Mouse (Mus musculus) erythroid progenitor cell, adult 5-6 weeks (primary cell): Measurements from ENCODE around the gene Dst. TPM values are rescaled to one million over a fixed set of nuclear protein-coding genes. Genes with fewer than 3 reads are reported as not detected.

Source experiments
- ATAC-seq: replicated peaks from 2 replicates; pipeline ENCODE4 v1.8.0; 2016; ENCODE audit warnings: moderate number of reproducible peaks, mild to moderate bottlenecking, moderate TSS enrichment, inconsistent platforms; ENCODE audit not compliant: poor library complexity, low FRiP score, severe bottlenecking
- total RNA-seq, 2 experiments: library from RNA; stranded (forward) in 1 of 2; stranded (reverse) in 1 of 2; fragments of 150-400 nt in 1 of 2; fragments of 186-747, 209-891 nt in 1 of 2; gene quantifications; 2 replicates each; pipeline versions ENCODE4 v1.2.3 to v1.2.4; 2015 to 2017; ENCODE audit warnings: low replicate concordance in 2 of 2

Gene Dst
- total RNA-seq, 2 experiments from 2014 or later = 1.7 TPM

DNA sequence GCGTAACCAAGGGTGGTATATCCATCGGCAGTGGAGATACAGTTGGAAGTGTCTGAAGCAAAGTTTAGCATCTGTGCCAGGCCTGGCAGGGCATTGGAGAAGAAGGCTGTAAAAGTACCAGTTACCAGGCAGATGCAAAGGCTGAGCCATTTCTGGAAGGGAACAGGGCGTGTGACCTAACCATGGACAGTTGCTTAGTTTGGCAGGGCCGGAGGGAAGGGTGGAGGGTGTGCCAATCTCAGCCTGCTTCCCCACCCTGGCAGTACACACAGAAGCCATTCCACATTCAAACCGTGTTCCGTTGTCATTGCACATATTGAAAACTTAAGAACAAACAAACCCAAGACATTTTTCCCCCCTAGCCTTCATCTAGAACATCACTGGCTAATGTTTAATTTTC is 212.0 kb downstream of the Dst start:
- ATAC-seq = no peak

GRCm38 (mm10) chr1:34120602-34121001 is 212.6 kb downstream of the Dst start:
- no peak for ATAC-seq

DNA sequence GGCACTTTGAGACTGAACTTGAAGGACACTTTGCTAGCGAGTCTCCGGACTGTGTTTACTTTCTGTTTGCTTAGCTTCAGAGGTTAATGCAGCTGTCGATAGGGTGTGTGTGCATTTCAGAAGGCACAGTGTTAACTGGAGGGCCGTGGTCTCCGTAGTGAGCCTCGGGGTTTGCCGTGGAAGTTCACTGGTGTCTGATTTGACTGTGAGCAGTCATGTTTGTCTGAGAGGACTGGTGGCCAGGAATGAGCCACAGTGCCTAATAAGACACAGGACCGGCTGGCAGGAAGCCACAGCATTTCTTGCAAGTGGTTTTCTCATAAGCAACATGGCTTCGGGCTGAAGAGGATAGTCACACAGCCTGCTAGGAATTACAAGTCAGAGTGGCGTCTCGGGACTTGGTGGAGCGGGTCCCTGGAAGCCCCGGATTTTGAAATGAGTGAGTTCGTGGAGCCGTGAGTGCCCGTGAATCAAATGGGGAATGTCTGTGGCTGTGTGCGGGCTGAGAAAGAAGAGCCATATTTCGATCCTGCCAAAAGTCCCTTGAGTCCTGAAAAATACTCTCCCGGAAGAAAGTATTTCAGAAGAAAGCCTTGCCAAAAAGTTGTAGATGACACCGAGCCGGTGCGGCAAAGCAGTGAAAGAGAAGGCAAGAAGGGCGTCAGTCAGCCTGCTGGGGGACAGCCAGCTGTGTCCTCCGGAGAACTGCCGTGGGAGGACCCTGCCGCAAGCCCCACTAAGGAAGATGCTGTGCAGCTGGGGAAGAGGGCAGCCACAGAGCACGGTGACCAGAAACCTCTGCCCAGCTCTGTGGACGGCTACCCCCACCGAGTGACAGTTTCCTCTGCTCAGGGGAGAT is 213.4 kb downstream of the Dst start:
- ATAC-seq = no peak

- ATAC-seq = no peak
These were observed 214.2 kb downstream of the Dst start for GRCm38 (mm10) chr1:34122198-34122597.

- ATAC-seq = no peak
These were observed 214.9 kb downstream of the Dst start for GRCm38 (mm10) chr1:34122905-34123304.

DNA sequence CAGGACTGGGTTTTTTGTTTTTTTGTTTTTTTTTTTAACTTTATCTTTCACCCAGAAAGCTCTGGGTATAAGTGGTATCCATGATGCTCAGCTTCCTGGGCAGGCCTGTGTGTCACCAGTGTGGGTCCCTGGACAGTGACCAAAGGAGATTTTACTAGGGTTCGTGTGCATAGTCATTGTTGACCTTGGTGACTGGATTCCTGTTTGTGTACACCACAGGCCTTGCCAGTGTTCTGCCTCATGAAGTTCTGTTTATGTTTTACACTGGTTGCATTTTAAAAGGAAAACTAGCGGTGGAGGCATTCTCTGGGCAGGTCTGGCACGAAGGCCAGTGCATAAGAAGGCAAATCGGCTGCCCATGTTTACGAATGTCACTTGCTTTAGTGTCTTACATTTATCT is 215.3 kb downstream of the Dst start:
- no peak for ATAC-seq

DNA sequence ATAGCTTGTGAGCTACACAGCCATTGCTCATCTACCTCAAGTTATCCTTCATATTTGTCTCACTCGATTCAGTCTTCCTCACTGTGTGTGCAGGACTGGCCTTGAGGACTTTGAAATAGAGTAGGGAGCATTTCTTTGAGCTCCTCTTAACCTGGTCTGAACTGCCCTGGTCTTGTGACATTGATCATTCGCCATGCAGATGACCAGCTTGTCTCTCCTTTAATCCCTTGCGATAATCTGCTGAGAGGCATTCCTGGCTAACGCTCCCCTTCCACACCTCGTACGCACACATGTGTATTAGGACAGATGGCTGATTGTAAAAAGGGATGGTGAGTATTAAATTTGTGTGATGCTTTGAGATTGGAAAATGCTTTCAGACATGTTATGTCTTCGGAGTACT is 216.4 kb downstream of the Dst start:
- no peak for ATAC-seq

DNA sequence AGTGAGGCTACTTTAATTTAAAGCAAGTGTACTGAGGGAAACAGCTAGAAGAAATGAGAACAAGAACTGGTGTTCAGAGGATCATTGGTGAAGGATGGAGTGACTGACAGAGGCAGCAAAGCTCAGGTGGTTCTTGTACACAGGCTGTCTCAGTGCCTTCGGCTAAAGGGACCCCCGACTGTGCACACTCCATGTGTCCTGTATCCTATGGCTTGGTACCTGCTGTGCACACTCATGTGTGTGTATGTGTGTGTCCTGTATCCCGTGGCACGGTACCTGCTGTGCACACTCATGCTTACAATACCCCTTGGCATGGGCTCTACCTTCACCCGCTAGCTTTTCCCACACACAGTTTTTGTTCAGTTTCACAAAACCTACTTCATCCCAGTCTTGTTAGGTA is 217.1 kb downstream of the Dst start:
- no peak for ATAC-seq

DNA sequence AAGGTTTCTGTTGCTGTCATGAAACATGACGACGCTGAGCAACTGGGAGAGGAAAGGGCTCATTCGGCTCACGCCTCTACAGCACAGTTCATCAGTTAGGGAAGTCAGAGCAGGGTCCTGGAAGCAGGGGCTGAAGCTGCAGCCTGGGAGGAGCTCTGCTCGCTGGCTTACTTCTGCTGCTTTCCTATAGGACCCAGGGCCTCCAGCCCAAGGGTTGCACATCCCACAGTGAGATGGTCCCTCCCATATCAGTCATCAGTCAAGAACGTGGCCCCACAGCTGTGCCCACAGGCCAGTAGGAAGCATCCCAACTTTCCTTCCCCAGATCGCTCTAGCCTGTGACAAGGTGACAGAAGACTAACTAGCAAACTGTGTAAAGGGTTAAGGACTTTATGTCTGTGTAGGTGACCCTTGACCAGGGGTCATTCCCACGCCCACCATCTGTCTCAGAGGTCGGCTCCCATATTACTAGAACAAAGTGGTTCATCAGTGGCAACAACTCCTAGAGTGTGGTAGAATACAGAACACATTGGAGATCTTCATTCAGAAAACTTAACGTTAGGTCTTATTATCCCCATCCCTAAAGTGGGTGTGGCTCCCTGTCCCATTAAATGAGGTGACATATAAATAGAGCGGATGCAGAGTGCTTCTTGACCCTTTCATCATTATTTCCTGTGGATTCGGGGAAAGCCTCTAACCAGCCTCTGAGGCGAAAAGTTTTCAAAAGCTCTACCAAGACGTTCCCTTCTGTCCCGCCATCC is 219.9 kb downstream of the Dst start:
- no peak for ATAC-seq

DNA sequence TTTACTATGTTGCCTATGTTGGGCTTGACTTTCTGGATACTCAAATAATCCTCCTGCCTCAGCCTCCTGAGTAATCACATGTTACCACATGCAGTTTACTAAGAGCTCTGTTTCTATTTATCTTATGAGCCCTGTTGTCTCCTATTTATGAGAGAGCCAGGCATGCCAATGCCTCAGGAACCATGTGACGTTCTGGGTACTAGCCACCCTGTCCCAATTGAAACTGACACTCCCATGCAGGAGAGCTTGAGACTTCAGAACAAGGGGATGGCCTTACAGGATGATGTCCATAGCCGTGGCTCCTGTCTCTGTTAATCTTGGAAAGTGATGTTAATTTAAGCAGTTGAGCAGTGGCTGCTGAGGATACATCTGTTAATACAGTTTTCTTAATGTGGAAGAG is 220.8 kb downstream of the Dst start:
- no peak for ATAC-seq

DNA sequence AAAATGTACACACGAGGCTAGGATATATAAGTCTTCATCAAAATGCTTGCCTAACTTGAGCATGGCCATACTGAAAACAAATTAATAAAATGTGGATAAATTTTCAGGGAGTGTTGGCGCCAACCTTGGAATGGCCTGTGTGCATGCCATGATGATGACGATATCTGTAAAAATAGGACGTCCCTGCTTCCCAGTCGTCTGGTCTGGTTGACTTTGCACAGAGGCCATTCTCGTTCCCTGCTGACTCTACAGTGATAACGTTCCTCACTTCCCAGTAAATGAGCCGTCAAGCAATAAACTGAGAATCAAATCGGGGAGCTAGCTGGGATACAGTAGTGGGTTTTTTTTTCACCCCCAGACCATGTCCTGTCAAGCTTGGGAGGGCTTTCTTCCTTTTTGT is 221.7 kb downstream of the Dst start:
- no peak for ATAC-seq

GRCm38 (mm10) chr1:34130804-34131203 is 222.8 kb downstream of the Dst start:
- no peak for ATAC-seq

DNA sequence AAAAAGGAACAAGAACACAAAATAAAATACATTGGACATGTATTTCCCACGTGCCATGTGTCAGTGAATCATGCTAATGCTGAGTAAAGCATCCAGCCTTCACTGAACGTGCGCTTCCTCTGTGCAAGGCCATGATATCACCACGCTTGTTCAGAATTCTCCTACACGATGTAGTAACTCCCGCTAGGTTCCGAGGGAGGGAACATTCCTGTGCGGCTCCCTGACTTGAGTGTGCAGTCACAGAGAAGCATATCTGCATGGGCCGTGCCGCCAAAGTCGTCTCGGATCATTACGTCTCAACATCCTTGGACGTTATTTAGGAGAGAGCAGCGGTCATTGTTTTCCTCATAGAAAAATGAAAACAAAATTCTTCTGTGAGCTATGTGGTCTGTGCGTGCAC is 224.8 kb downstream of the Dst start:
- ATAC-seq = no peak

DNA sequence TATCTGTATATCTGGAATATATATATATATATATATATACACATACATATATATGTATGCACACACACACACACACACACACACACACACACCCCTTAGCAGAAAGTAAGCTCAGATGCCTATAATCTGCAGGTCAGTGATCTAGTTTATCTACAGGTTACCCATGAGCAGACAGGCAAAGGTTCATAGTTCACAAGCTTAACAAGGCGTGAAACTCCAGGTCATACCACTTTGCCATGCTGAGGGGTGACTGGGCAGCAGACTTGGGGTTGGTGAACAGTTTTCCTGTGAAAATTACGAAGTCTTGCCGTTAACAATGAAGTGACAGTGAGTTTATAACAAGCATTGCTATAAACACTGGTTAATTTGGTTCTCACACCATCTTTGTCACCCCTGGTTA is 227.5 kb downstream of the Dst start:
- ATAC-seq = no peak

- no peak for ATAC-seq
These were observed 231.3 kb downstream of the Dst start for GRCm38 (mm10) chr1:34139191-34139853.

DNA sequence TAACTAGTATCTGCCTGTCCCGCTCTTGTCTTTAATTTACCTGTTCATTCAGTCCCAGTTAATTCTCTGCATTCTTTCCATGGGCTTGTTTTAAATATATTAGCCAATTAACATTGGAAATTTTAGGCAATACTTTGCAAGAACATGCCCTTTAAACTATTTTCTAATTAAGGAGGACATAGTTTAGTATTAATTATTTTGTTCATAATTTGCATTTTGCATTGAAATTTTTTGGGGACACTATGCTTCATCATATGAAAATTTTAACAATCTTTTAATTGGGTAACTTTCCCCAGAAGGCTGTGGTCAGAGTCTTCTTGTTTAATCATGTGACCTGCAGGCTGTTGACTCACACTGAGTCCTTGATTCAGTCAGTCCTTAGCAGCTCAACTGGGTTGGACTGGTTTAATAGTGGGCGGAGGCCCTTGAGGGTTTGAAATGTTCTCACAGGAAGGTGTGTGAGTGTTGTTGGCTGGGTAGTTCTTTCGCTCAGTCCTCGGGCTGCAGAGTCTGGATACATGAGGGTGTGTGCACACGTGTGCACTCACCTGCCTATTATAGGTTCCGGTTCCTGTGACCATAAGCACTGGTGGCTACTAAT is 231.9 kb downstream of the Dst start:
- no peak for ATAC-seq

GRCm38 (mm10) chr1:34140686-34141085 is 232.7 kb downstream of the Dst start:
- no peak for ATAC-seq

- ATAC-seq = no peak
These were observed 235.0 kb downstream of the Dst start for GRCm38 (mm10) chr1:34142951-34143580.

DNA sequence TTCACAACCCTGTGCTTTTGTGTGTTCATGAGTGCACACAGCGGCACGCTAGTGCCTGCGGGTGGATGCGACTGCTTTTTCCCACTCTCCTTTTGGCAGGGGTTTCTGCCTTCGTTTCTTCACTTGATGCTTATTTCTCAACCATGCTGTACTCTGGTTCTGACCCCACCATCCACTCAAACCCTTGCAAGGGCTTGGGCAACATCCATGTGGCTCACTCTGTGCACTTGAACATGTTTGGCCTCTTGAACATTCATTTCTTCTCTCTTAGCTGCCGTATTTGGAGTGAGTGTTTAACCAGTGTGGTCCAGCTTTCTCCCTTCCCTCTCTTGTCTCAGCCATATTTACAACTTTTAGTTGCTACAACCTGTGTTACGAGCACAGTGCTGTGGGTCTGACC is 236.8 kb downstream of the Dst start:
- no peak for ATAC-seq

DNA sequence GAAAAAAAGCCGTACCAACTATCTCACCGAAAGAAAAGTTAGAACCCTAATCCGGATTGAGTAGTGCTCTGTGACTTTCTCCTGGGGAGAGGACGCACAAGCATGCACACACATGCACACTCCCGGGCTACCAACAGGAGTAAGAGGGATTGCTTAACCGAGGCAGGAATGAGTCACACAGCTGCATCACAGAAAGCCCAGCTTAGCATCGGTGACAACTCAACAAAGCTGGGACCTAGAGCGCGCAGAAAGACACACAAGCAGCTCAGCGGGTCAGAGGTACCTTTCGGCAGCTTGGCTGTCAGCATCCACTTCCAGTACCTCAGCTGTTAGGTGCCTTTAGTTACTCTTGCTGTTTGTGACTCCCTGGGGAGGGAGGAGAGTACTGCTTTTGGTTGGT is 240.0 kb downstream of the Dst start:
- no peak for ATAC-seq
